13 mouse cellular contexts compared by ENCODE assay signal in the genomic region with DNA sequence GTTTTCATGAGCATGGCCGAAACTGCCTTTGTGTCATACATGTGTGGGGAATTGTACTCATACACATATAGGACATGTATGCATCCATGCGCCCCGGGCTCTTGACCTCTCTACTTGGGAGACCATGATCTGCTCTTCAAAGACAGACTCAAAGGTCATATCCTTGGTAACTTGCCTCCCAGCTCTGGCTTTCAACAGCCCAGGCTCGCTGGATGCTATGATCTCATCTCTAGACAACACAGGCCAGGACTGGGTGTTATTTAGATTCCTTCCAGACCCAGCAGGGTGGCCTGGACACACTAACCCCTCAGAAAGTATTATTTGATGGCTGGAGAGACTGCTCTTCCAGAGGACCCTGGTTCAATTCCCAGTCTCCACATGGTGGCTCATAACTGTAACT.
"Had no signal": no experiment of that assay in that cellular context is flagged by ENCODE, and none has a peak within 500 bp of the region (broad histone marks: within the 10 kb centered on the region; RNA-seq: fewer than 3 reads in every experiment).

No protein-coding gene starts in this region.

- DNase-seq: kidney, postnatal 10 days; kidney, postnatal 4 days; liver; lung, adult 2 months; lung, postnatal 14 days; lung, postnatal 4 days; midbrain, embryonic 14.5 days; right cerebral cortex, adult 18-20 months; right cerebral cortex, postnatal 14 days; right cerebral cortex, postnatal 4 days; thymus, adult 2 months; thymus, postnatal 14 days; thymus, postnatal 4 days had no signal
